Mouse (Mus musculus): ENCODE measurements around the gene Uxs1. TPM values are rescaled to one million over a fixed set of nuclear protein-coding genes. Genes with fewer than 3 reads are reported as not detected.
A peak's percentile ranks its signal among the peaks of the same experiment; 100 is the strongest.

Uxs1 gene
- polyA plus RNA-seq (2015; fragmentation: Nextera tagmentation; extraction: Ambion mirVana), result 18.0 and 19.4 TPM in 2 replicates

GRCm38 (mm10) chr1:43827763-43828194 is at the start of gene Uxs1:
TSS of gene Uxs1 (minus strand) at chr1:43827800.
- under 1% methylated on average over 38 of the region's 41 CpGs for WGBS
- Histone ChIP-seq H3K4me3 (ENCODE audit: low read length) (peak within 1 kb of the TSS; percentile 94), H3K9me3 (ENCODE audit: control insufficient read depth, low read length) (no peaks in the 10 kb centered on the region), H3K4me1 (ENCODE audit: control insufficient read depth, insufficient read depth, low read depth, low read length) (peaks cover 16% of the 10 kb centered on the region), H3K27ac (ENCODE audit: low read depth, low read length) (peak within 1 kb of the TSS; percentile 94), H3K36me3 (ENCODE audit: control insufficient read depth, insufficient read depth, low read length) (no peaks in the 10 kb centered on the region), H3K9ac (ENCODE audit: low read depth, low read length) (peak within 1 kb of the TSS; percentile 95), H3K27me3 (replicated peaks; ENCODE audit: control insufficient read depth, insufficient read depth, low read length) (no peaks in the 10 kb centered on the region), H3K4me2 (ENCODE audit: low read length) (peak within 1 kb of the TSS; percentile 67)
- peak; percentile 98 for ATAC-seq

- no peak for ATAC-seq
- WGBS, result 86% methylated on average over 6 of the region's 6 CpGs
- Histone ChIP-seq H3K27ac (ENCODE audit: low read depth, low read length) (no peak overlapping the region), H3K4me2 (ENCODE audit: low read length) (no peak overlapping the region), H3K4me3 (ENCODE audit: low read length) (no peak overlapping the region), H3K9me3 (ENCODE audit: control insufficient read depth, low read length) (no peaks in the 10 kb centered on the region), H3K36me3 (ENCODE audit: control insufficient read depth, insufficient read depth, low read length) (no peaks in the 10 kb centered on the region), H3K27me3 (replicated peaks; ENCODE audit: control insufficient read depth, insufficient read depth, low read length) (no peaks in the 10 kb centered on the region), H3K4me1 (ENCODE audit: control insufficient read depth, insufficient read depth, low read depth, low read length) (no peaks in the 10 kb centered on the region), H3K9ac (ENCODE audit: low read depth, low read length) (no peak overlapping the region)
These were observed 49.6 kb upstream of the Uxs1 start for GRCm38 (mm10) chr1:43877233-43877632.

- no peak for ATAC-seq
These were observed 43.5 kb upstream of the Uxs1 start for GRCm38 (mm10) chr1:43871116-43871515.

GRCm38 (mm10) chr1:43868510-43868909 is 40.9 kb upstream of the Uxs1 start:
- Histone ChIP-seq H3K9me3 (ENCODE audit: control insufficient read depth, low read length) (no peaks in the 10 kb centered on the region), H3K36me3 (ENCODE audit: control insufficient read depth, insufficient read depth, low read length) (no peaks in the 10 kb centered on the region), H3K4me2 (ENCODE audit: low read length) (no peak overlapping the region), H3K4me1 (ENCODE audit: control insufficient read depth, insufficient read depth, low read depth, low read length) (no peaks in the 10 kb centered on the region), H3K9ac (ENCODE audit: low read depth, low read length) (no peak overlapping the region), H3K27ac (ENCODE audit: low read depth, low read length) (no peak overlapping the region), H3K27me3 (replicated peaks; ENCODE audit: control insufficient read depth, insufficient read depth, low read length) (no peaks in the 10 kb centered on the region), H3K4me3 (ENCODE audit: low read length) (no peak overlapping the region)
- no peak for ATAC-seq
- 81% methylated on average over 1 of the region's 1 CpGs for WGBS

More at GRCm38 (mm10) chr1:43871116-43871515, 43.5 kb upstream of the Uxs1 start:
- Histone ChIP-seq H3K4me1 (ENCODE audit: control insufficient read depth, insufficient read depth, low read depth, low read length) (no peaks in the 10 kb centered on the region), H3K27me3 (replicated peaks; ENCODE audit: control insufficient read depth, insufficient read depth, low read length) (no peaks in the 10 kb centered on the region), H3K27ac (ENCODE audit: low read depth, low read length) (no peak overlapping the region), H3K9ac (ENCODE audit: low read depth, low read length) (no peak overlapping the region), H3K4me3 (ENCODE audit: low read length) (no peak overlapping the region), H3K9me3 (ENCODE audit: control insufficient read depth, low read length) (no peaks in the 10 kb centered on the region), H3K36me3 (ENCODE audit: control insufficient read depth, insufficient read depth, low read length) (no peaks in the 10 kb centered on the region), H3K4me2 (ENCODE audit: low read length) (no peak overlapping the region)

- no peaks in the 10 kb centered on the region for H3K36me3 ChIP-seq (ENCODE audit: control insufficient read depth, insufficient read depth, low read length)
- no peak overlapping the region for H3K27ac ChIP-seq (ENCODE audit: low read depth, low read length)
- no peak overlapping the region for H3K4me2 ChIP-seq (ENCODE audit: low read length)
- no peak overlapping the region for H3K4me3 ChIP-seq (ENCODE audit: low read length)
- no peak for ATAC-seq
- H3K9me3 ChIP-seq (ENCODE audit: control insufficient read depth, low read length), result no peaks in the 10 kb centered on the region
- H3K4me1 ChIP-seq (ENCODE audit: control insufficient read depth, insufficient read depth, low read depth, low read length), result no peaks in the 10 kb centered on the region
- no peak overlapping the region for H3K9ac ChIP-seq (ENCODE audit: low read depth, low read length)
- no peaks in the 10 kb centered on the region for H3K27me3 ChIP-seq (replicated peaks; ENCODE audit: control insufficient read depth, insufficient read depth, low read length)
These were observed 37.2 kb upstream of the Uxs1 start for GRCm38 (mm10) chr1:43864758-43865157.

GRCm38 (mm10) chr1:43862614-43863013 is 35.0 kb upstream of the Uxs1 start:
- 90% methylated on average over 4 of the region's 4 CpGs for WGBS
- H3K27me3 ChIP-seq (replicated peaks; ENCODE audit: control insufficient read depth, insufficient read depth, low read length), result no peaks in the 10 kb centered on the region
- no peaks in the 10 kb centered on the region for H3K36me3 ChIP-seq (ENCODE audit: control insufficient read depth, insufficient read depth, low read length)

GRCm38 (mm10) chr1:43858988-43859387 is 31.4 kb upstream of the Uxs1 start:
- ATAC-seq, result no peak
- H3K4me1 ChIP-seq (ENCODE audit: control insufficient read depth, insufficient read depth, low read depth, low read length), result no peaks in the 10 kb centered on the region
- no peak overlapping the region for H3K4me3 ChIP-seq (ENCODE audit: low read length)
- no peaks in the 10 kb centered on the region for H3K9me3 ChIP-seq (ENCODE audit: control insufficient read depth, low read length)
- H3K27me3 ChIP-seq (replicated peaks; ENCODE audit: control insufficient read depth, insufficient read depth, low read length), result no peaks in the 10 kb centered on the region
- H3K27ac ChIP-seq (ENCODE audit: low read depth, low read length), result no peak overlapping the region
- no peaks in the 10 kb centered on the region for H3K36me3 ChIP-seq (ENCODE audit: control insufficient read depth, insufficient read depth, low read length)
- 72% methylated on average over 5 of the region's 5 CpGs for WGBS
- no peak overlapping the region for H3K9ac ChIP-seq (ENCODE audit: low read depth, low read length)
- H3K4me2 ChIP-seq (ENCODE audit: low read length), result no peak overlapping the region

More at GRCm38 (mm10) chr1:43862614-43863013, 35.0 kb upstream of the Uxs1 start:
- Histone ChIP-seq H3K9ac (ENCODE audit: low read depth, low read length) (no peak overlapping the region), H3K4me3 (ENCODE audit: low read length) (no peak overlapping the region), H3K4me1 (ENCODE audit: control insufficient read depth, insufficient read depth, low read depth, low read length) (no peaks in the 10 kb centered on the region), H3K4me2 (ENCODE audit: low read length) (no peak overlapping the region), H3K9me3 (ENCODE audit: control insufficient read depth, low read length) (no peaks in the 10 kb centered on the region), H3K27ac (ENCODE audit: low read depth, low read length) (no peak overlapping the region)
- ATAC-seq, result no peak

GRCm38 (mm10) chr1:43857656-43858055 is 30.1 kb upstream of the Uxs1 start:
- Histone ChIP-seq H3K9me3 (ENCODE audit: control insufficient read depth, low read length) (no peaks in the 10 kb centered on the region), H3K27me3 (replicated peaks; ENCODE audit: control insufficient read depth, insufficient read depth, low read length) (no peaks in the 10 kb centered on the region), H3K4me2 (ENCODE audit: low read length) (no peak overlapping the region), H3K4me1 (ENCODE audit: control insufficient read depth, insufficient read depth, low read depth, low read length) (no peaks in the 10 kb centered on the region), H3K4me3 (ENCODE audit: low read length) (no peak overlapping the region), H3K9ac (ENCODE audit: low read depth, low read length) (no peak overlapping the region), H3K27ac (ENCODE audit: low read depth, low read length) (no peak overlapping the region), H3K36me3 (ENCODE audit: control insufficient read depth, insufficient read depth, low read length) (no peaks in the 10 kb centered on the region)
- ATAC-seq, result no peak
- WGBS, result 83% methylated on average over 1 of the region's 1 CpGs

- no peak overlapping the region for H3K9ac ChIP-seq (ENCODE audit: low read depth, low read length)
- H3K9me3 ChIP-seq (ENCODE audit: control insufficient read depth, low read length), result no peaks in the 10 kb centered on the region
- no peak for ATAC-seq
- no peaks in the 10 kb centered on the region for H3K4me1 ChIP-seq (ENCODE audit: control insufficient read depth, insufficient read depth, low read depth, low read length)
- H3K4me3 ChIP-seq (ENCODE audit: low read length), result no peak overlapping the region
- no peak overlapping the region for H3K4me2 ChIP-seq (ENCODE audit: low read length)
- no peaks in the 10 kb centered on the region for H3K27me3 ChIP-seq (replicated peaks; ENCODE audit: control insufficient read depth, insufficient read depth, low read length)
- 86% methylated on average over 1 of the region's 1 CpGs for WGBS
- H3K36me3 ChIP-seq (ENCODE audit: control insufficient read depth, insufficient read depth, low read length), result no peaks in the 10 kb centered on the region
- no peak overlapping the region for H3K27ac ChIP-seq (ENCODE audit: low read depth, low read length)
These were observed 28.0 kb upstream of the Uxs1 start for GRCm38 (mm10) chr1:43855591-43855990.

GRCm38 (mm10) chr1:43843398-43843797 is 15.8 kb upstream of the Uxs1 start:
- no peaks in the 10 kb centered on the region for H3K36me3 ChIP-seq (ENCODE audit: control insufficient read depth, insufficient read depth, low read length)

More at GRCm38 (mm10) chr1:43843398-43843797, 15.8 kb upstream of the Uxs1 start:
- ATAC-seq, result no peak
- H3K9ac ChIP-seq (ENCODE audit: low read depth, low read length), result no peak overlapping the region
- no peaks in the 10 kb centered on the region for H3K4me1 ChIP-seq (ENCODE audit: control insufficient read depth, insufficient read depth, low read depth, low read length)
- no peak overlapping the region for H3K27ac ChIP-seq (ENCODE audit: low read depth, low read length)
- H3K27me3 ChIP-seq (replicated peaks; ENCODE audit: control insufficient read depth, insufficient read depth, low read length), result no peaks in the 10 kb centered on the region
- no peaks in the 10 kb centered on the region for H3K9me3 ChIP-seq (ENCODE audit: control insufficient read depth, low read length)
- no peak overlapping the region for H3K4me3 ChIP-seq (ENCODE audit: low read length)
- 81% methylated on average over 2 of the region's 2 CpGs for WGBS
- no peak overlapping the region for H3K4me2 ChIP-seq (ENCODE audit: low read length)

All from hindbrain, embryonic 16.5 days (tissue).